Mouse (Mus musculus): Measurements from ENCODE around the gene Whamm. TPM values are rescaled to one million over a fixed set of nuclear protein-coding genes. Genes with fewer than 3 reads are reported as not detected.

Whamm gene
- polyA plus RNA-seq (2012; ENCODE audit: insufficient read depth, insufficient read length, missing spikeins), result 13.4 and 15.8 TPM in 2 replicates

- H3K4me3 ChIP-seq (ENCODE audit: insufficient read depth, low read length), result peak within 1 kb of the TSS; percentile 95
- H3K27ac ChIP-seq (ENCODE audit: insufficient read depth, low read depth, low read length), result peak within 1 kb of the TSS; percentile 67
- H3K4me1 ChIP-seq (ENCODE audit: control insufficient read depth, insufficient read depth, low read length), result peaks cover 11% of the 10 kb centered on the region
- no peak for TF ChIP-seq CTCF (IDR thresholded peaks at IDR 0.05; ENCODE audit: low read depth, low read length)
- 0 out of 2 replicates have a peak, but pooled peaks have one; percentile 81 for TF ChIP-seq POLR2A (IDR thresholded peaks at IDR 0.05; ENCODE audit: borderline replicate concordance, low read depth, low read length)
Observed at GRCm38 (mm10) chr7:81571108-81571940, at the start of gene Whamm. Gene Whamm, plus strand, starts transcription at chr7:81571266.

GRCm38 (mm10) chr7:81523008-81523662 lies 47.9 kb upstream of the Whamm start:
- Histone ChIP-seq H3K4me1 (ENCODE audit: control insufficient read depth, insufficient read depth, low read length) (peaks cover 6% of the 10 kb centered on the region; the same call in 1 of the 2 replicates), H3K27ac (ENCODE audit: insufficient read depth, low read depth, low read length) (peak overlapping the region; percentile 56), H3K4me3 (ENCODE audit: insufficient read depth, low read length) (peak overlapping the region; percentile 73)
- TF ChIP-seq CTCF (IDR thresholded peaks at IDR 0.05; ENCODE audit: low read depth, low read length) (no peak), POLR2A (IDR thresholded peaks at IDR 0.05; ENCODE audit: borderline replicate concordance, low read depth, low read length) (peak; percentile 68; the same call in 1 of the 2 replicates)

DNA sequence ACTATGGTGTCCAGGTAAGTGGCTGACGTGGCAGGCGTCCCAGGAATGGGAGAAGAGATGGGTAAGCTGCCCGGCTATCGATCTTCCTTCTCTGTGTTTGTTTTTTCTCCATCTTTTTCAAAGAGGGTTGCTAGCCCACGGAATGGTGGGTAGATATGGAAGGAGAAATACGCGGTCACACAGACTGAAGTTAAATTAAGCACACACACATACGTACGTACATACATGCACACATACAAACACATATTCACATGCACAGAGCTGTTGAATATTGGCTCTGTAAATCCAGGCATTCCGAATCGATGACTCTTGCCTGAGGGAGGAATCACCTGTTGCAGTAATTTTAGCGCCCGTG lies 47.4 kb upstream of the Whamm start:
- peak overlapping the region; percentile 50 for H3K27ac ChIP-seq (ENCODE audit: insufficient read depth, low read depth, low read length)
- H3K4me1 ChIP-seq (ENCODE audit: control insufficient read depth, insufficient read depth, low read length), result peaks cover 9% of the 10 kb centered on the region
- no peak for TF ChIP-seq CTCF (IDR thresholded peaks at IDR 0.05; ENCODE audit: low read depth, low read length)
- no peak for TF ChIP-seq POLR2A (IDR thresholded peaks at IDR 0.05; ENCODE audit: borderline replicate concordance, low read depth, low read length)
- H3K4me3 ChIP-seq (ENCODE audit: insufficient read depth, low read length), result peak overlapping the region; percentile 73

DNA sequence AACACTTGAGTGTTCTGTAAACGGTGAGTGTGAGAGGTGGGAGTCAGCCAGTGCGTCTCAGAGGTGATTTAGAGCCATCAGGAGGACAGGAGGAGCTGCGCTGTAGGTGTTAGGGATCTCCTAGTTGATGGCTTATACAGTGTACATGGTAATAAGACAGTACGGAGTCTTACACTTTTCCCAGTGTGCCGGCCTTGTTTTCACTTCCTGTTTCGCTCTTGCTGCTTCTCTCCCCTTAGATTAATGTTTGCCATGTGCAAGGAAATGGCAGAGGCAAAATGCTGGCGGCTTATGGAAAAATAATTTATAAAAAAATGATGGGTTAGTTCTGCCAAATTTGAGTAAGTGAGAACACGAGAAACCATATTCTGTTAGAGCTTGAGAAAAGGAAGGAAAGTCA lies 42.1 kb upstream of the Whamm start:
- TF ChIP-seq CTCF (IDR thresholded peaks at IDR 0.05; ENCODE audit: low read depth, low read length), result no peak
- TF ChIP-seq POLR2A (IDR thresholded peaks at IDR 0.05; ENCODE audit: borderline replicate concordance, low read depth, low read length), result no peak

GRCm38 (mm10) chr7:81531462-81531861 lies 39.6 kb upstream of the Whamm start:
- H3K4me3 ChIP-seq (ENCODE audit: insufficient read depth, low read length), result no peak overlapping the region
- no peak overlapping the region for H3K27ac ChIP-seq (ENCODE audit: insufficient read depth, low read depth, low read length)
- TF ChIP-seq POLR2A (IDR thresholded peaks at IDR 0.05; ENCODE audit: borderline replicate concordance, low read depth, low read length), result no peak
- TF ChIP-seq CTCF (IDR thresholded peaks at IDR 0.05; ENCODE audit: low read depth, low read length), result no peak
- peaks cover 22% of the 10 kb centered on the region for H3K4me1 ChIP-seq (ENCODE audit: control insufficient read depth, insufficient read depth, low read length)

More for the DNA sequence above, 42.1 kb upstream of the Whamm start:
- no peak overlapping the region for H3K27ac ChIP-seq (ENCODE audit: insufficient read depth, low read depth, low read length)
- H3K4me1 ChIP-seq (ENCODE audit: control insufficient read depth, insufficient read depth, low read length), result peaks cover 17% of the 10 kb centered on the region
- no peak overlapping the region for H3K4me3 ChIP-seq (ENCODE audit: insufficient read depth, low read length)

- no peak for TF ChIP-seq POLR2A (IDR thresholded peaks at IDR 0.05; ENCODE audit: borderline replicate concordance, low read depth, low read length)
- no peak for TF ChIP-seq CTCF (IDR thresholded peaks at IDR 0.05; ENCODE audit: low read depth, low read length)
- Histone ChIP-seq H3K4me1 (ENCODE audit: control insufficient read depth, insufficient read depth, low read length) (peaks cover 22% of the 10 kb centered on the region), H3K27ac (ENCODE audit: insufficient read depth, low read depth, low read length) (no peak overlapping the region), H3K4me3 (ENCODE audit: insufficient read depth, low read length) (no peak overlapping the region)
Observed at GRCm38 (mm10) chr7:81536478-81536877, 34.6 kb upstream of the Whamm start.

GRCm38 (mm10) chr7:81538070-81538675 lies 32.9 kb upstream of the Whamm start:
- H3K4me3 ChIP-seq (ENCODE audit: insufficient read depth, low read length), result no peak overlapping the region
- H3K27ac ChIP-seq (ENCODE audit: insufficient read depth, low read depth, low read length), result no peak overlapping the region
- H3K4me1 ChIP-seq (ENCODE audit: control insufficient read depth, insufficient read depth, low read length), result peaks cover 22% of the 10 kb centered on the region
- no peak for TF ChIP-seq CTCF (IDR thresholded peaks at IDR 0.05; ENCODE audit: low read depth, low read length)
- no peak for TF ChIP-seq POLR2A (IDR thresholded peaks at IDR 0.05; ENCODE audit: borderline replicate concordance, low read depth, low read length)

- TF ChIP-seq CTCF (IDR thresholded peaks at IDR 0.05; ENCODE audit: low read depth, low read length), result no peak
- no peak for TF ChIP-seq POLR2A (IDR thresholded peaks at IDR 0.05; ENCODE audit: borderline replicate concordance, low read depth, low read length)
- H3K4me3 ChIP-seq (ENCODE audit: insufficient read depth, low read length), result no peak overlapping the region
- no peak overlapping the region for H3K27ac ChIP-seq (ENCODE audit: insufficient read depth, low read depth, low read length)
- peaks cover 22% of the 10 kb centered on the region for H3K4me1 ChIP-seq (ENCODE audit: control insufficient read depth, insufficient read depth, low read length)
Observed at GRCm38 (mm10) chr7:81539565-81539964, 31.5 kb upstream of the Whamm start.

GRCm38 (mm10) chr7:81540999-81541398 lies 30.1 kb upstream of the Whamm start:
- Histone ChIP-seq H3K27ac (ENCODE audit: insufficient read depth, low read depth, low read length) (no peak overlapping the region), H3K4me1 (ENCODE audit: control insufficient read depth, insufficient read depth, low read length) (peaks cover 11% of the 10 kb centered on the region), H3K4me3 (ENCODE audit: insufficient read depth, low read length) (no peak overlapping the region)
- TF ChIP-seq CTCF (IDR thresholded peaks at IDR 0.05; ENCODE audit: low read depth, low read length) (no peak), POLR2A (IDR thresholded peaks at IDR 0.05; ENCODE audit: borderline replicate concordance, low read depth, low read length) (no peak)

Data from bone marrow macrophage, adult 2 months (primary cell).